Mouse (Mus musculus): ENCODE measurements around the gene Spin2d. TPM values are rescaled to one million over a fixed set of nuclear protein-coding genes. Genes with fewer than 3 reads are reported as not detected.

Gene Spin2d
- polyA plus RNA-seq, 1 experiment from 2014 or later = not detected

Other genes with a start within 250 kb of the Spin2d start
- 4.6 and 4.9 TPM in 2 replicates for gene Zfp185, start 189.7 kb downstream of the Spin2d start, polyA plus RNA-seq (2014; fragmentation: Nextera tagmentation; extraction: Ambion mirVana)
- gene Pnma5, start 139.9 kb downstream of the Spin2d start, polyA plus RNA-seq (2014; fragmentation: Nextera tagmentation; extraction: Ambion mirVana) = 0.11 TPM in 1 of 2 replicates, not detected in the other
- not detected in 2 replicates for gene Pnma3, start 112.2 kb downstream of the Spin2d start, polyA plus RNA-seq (2014; fragmentation: Nextera tagmentation; extraction: Ambion mirVana)
- gene Xlr4a, start 94.5 kb downstream of the Spin2d start, polyA plus RNA-seq (2014; fragmentation: Nextera tagmentation; extraction: Ambion mirVana) = 1.8 TPM in 1 of 2 replicates, not detected in the other
- 1.4 TPM in 2 replicates for gene Xlr3a, start 79.9 kb downstream of the Spin2d start, polyA plus RNA-seq (2014; fragmentation: Nextera tagmentation; extraction: Ambion mirVana)
- not detected in 2 replicates for gene Gm14685, start 59.9 kb downstream of the Spin2d start, polyA plus RNA-seq (2014; fragmentation: Nextera tagmentation; extraction: Ambion mirVana)
- gene Xlr5b, start 28.2 kb downstream of the Spin2d start, polyA plus RNA-seq (2014; fragmentation: Nextera tagmentation; extraction: Ambion mirVana) = not detected in 2 replicates
- gene DXBay18, start 27.5 kb downstream of the Spin2d start, polyA plus RNA-seq (2014; fragmentation: Nextera tagmentation; extraction: Ambion mirVana) = not detected in 2 replicates
- 2.7 and 11.9 TPM in 2 replicates for gene Xlr3b, start 15.2 kb upstream of the Spin2d start, polyA plus RNA-seq (2014; fragmentation: Nextera tagmentation; extraction: Ambion mirVana)
- gene Xlr4b, start 37.3 kb upstream of the Spin2d start, polyA plus RNA-seq (2014; fragmentation: Nextera tagmentation; extraction: Ambion mirVana) = 0.26 and 2.3 TPM in 2 replicates
- 9.4 and 10.0 TPM in 2 replicates for gene F8a, start 51.3 kb upstream of the Spin2d start, polyA plus RNA-seq (2014; fragmentation: Nextera tagmentation; extraction: Ambion mirVana)
- 0.35 TPM in 1 of 2 replicates, not detected in the other for gene Xlr4c, start 66.1 kb upstream of the Spin2d start, polyA plus RNA-seq (2014; fragmentation: Nextera tagmentation; extraction: Ambion mirVana)
- not detected in 2 replicates for gene Xlr3c, start 88.4 kb upstream of the Spin2d start, polyA plus RNA-seq (2014; fragmentation: Nextera tagmentation; extraction: Ambion mirVana)
- 0.14 TPM in 1 of 2 replicates, not detected in the other for gene Xlr5a, start 116.0 kb upstream of the Spin2d start, polyA plus RNA-seq (2014; fragmentation: Nextera tagmentation; extraction: Ambion mirVana)
- not detected in 2 replicates for gene Xlr5c, start 116.0 kb upstream of the Spin2d start, polyA plus RNA-seq (2014; fragmentation: Nextera tagmentation; extraction: Ambion mirVana)
- not detected in 2 replicates for gene Gm45015, start 159.9 kb upstream of the Spin2d start, polyA plus RNA-seq (2014; fragmentation: Nextera tagmentation; extraction: Ambion mirVana)
- 10.2 and 11.0 TPM in 2 replicates for gene Zfp275, start 165.6 kb upstream of the Spin2d start, polyA plus RNA-seq (2014; fragmentation: Nextera tagmentation; extraction: Ambion mirVana)
- not detected in 2 replicates for gene Gm18336, start 221.7 kb upstream of the Spin2d start, polyA plus RNA-seq (2014; fragmentation: Nextera tagmentation; extraction: Ambion mirVana)
- not detected in 2 replicates for gene Zfp92, start 234.1 kb upstream of the Spin2d start, polyA plus RNA-seq (2014; fragmentation: Nextera tagmentation; extraction: Ambion mirVana)

Measured in heart, embryonic 14.5 days (tissue).